Mouse (Mus musculus) gastrocnemius, adult 8-10 months (tissue): ENCODE measurements around the gene 5430419D17Rik. TPM values are rescaled to one million over a fixed set of nuclear protein-coding genes. Genes with fewer than 3 reads are reported as not detected.

Experiments
- DNase-seq, 2 experiments: peaks; one replicate each; pipeline ENCODE4 v3.0.0; 2022; ENCODE audit warnings: low spot score in 2 of 2
- total RNA-seq, 4 experiments: library from RNA; stranded (reverse); gene quantifications; 2 replicates each; pipeline ENCODE4 v1.2.4; 2022

The 5430419D17Rik gene
- total RNA-seq, 4 experiments from 2014 or later: not detected

DNA sequence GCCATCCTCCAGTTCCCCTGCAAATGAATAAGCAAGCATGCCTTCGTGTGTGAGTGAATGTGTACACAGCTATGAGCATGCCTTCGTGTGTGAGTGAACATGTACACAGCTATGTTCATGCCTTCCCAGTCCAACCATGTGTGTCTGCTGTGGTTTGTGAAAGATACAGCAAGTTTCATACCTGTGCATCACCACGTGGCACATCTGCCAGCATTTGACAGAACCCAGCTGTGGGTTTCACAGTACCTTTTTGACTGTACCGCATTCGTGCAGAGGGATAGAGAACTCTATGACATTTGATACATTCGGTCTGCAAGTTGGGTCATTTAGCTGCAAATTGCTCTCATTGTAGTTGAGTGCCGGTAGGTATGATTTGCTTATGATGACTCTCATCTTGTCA lies 140.3 kb downstream of the 5430419D17Rik start:
- no peak for DNase-seq

DNA sequence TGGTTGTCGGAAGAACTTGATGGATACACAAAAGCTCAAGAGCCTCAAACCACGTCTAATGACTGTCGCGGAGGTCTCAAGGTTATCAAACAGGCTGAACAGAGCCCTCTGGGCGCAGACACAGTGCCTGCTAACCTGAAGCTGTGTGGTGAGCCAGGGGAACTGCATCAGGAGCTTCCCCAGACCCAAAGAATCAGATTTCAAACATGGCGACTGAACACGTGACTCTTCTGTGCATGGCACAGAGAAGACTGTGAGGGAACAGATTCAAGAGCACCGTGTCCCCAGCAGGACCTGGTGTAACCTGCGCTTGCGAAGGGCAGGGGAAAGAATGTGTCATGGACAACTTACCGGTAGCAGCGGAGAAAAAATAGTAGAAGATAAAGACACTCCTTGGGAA lies 143.4 kb downstream of the 5430419D17Rik start:
- no peak for DNase-seq

DNA sequence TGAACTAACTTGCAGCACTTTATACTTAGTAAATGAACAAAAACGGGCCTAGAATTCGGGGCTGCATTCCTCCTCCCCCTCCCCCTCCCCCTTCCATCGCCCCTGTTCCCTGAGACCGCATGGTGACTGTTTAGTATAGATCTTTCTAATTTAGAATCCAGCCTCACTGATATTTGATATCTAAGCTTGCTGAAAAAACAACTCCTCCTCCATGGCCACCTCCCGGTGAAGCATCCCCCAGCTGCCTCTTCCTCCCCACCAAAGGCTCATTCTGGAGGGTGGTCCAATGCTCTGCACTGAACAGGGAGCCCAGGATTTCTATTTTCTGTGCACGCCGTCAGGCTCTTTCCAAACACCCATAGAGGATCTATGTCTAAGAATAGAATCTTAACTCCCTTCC lies 144.1 kb downstream of the 5430419D17Rik start:
- no peak for DNase-seq

DNA sequence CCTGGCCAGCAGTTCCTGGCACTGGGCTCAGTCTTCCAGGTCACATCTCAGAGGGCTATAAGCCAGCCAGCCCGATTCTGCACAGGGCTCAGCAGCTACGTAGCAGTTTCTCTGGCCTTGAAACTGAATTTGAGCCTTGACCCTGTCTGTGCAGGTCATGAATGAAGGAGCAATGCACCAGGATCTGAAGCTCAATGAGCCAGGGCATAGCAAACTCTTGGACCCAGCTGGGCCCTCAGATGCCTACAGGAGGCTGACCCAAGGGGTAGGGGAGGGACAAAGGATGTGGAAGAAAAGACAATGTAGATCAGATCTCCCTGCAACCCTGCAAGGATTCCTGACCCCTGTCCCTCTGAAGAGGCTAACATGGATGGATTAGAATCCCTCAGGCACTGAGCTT lies 148.0 kb downstream of the 5430419D17Rik start, which contains the start of gene Cuzd1:
Gene Cuzd1 (minus strand): TSS at position 101 of the 400 bp plus-strand sequence.
- no peak for DNase-seq

DNA sequence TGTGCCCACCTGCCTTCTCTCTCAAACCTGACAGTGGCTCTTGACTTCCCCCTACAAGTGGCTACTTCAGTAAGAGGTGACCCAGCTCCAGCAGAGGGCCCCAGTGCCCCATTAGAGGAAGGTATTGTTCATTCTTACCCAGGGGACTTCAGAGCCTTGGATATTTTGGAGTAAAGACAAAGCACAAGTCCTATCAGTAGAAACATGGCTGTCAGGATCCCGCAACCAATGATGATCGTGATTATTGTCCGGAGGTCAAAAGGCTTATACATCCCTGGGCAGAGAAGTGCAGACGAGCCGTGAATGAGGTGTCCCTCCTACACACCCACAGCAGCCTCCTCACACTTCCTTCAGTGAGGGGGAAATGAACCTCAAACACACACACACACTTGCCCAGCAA lies 152.9 kb downstream of the 5430419D17Rik start:
- DNase-seq: no peak

DNA sequence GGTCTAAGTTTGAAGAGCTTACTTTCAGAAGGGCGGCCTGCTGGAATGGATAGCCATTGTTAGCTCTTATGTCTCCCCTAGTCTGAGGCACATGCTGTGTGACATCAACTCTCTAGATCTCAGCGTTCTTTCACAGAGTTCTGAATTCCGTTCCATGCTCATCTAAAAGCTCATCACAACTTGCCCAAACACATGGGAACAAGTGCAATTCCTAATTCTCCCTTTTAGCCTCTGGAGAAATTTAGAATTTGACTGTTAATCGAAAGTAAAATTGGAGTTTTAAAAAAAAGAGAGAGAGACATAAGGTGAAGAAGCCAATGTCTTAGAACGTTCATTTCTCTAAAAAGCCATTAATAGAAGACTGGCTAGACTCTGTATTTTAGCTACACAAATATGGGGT lies 155.2 kb downstream of the 5430419D17Rik start, which contains the start of gene Fam24b:
Gene Fam24b (minus strand): TSS at position 101 of the 400 bp plus-strand sequence.
- DNase-seq: no peak

DNA sequence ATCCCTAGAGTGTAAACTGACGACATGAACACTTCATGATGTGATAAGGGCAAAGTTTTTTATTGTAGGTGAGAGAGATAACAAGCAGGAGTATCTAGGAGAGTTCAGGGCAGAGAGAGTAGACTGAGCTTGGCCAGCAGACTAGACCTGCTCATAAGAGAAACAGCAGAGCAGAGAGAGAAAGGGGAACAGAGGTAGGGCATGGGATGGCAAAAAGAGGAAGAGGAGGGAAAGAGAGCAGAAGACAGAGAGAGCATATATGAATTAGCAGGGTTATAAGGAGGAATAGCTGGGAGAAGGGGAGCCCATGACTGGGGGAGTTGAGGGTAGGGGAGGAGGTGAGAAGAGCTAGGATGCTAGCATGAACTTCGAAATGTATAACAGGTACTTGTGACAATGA lies 157.5 kb downstream of the 5430419D17Rik start:
- no peak for DNase-seq

DNA sequence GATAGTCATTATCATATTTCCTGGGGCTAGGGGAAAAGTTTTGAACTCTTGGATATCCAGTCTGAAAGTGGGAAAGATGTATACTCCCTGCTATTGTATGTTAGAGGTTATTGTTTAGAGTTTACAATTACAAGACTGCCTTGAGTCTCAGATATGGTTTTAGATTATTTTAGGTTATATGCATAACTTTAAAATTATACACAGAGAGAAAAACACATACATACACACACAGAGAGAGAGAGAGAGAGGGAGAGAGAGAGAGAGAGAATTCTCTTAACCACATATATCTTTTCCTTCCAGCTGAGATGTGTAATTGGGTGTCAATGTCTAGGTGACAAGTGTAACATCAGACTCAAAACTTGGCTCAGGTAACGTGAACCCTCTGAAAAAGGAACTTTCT lies 159.4 kb downstream of the 5430419D17Rik start, which contains the start of gene Fam24a:
Gene Fam24a (plus strand): TSS at position 301 of the 400 bp plus-strand sequence.
- no peak for DNase-seq

DNA sequence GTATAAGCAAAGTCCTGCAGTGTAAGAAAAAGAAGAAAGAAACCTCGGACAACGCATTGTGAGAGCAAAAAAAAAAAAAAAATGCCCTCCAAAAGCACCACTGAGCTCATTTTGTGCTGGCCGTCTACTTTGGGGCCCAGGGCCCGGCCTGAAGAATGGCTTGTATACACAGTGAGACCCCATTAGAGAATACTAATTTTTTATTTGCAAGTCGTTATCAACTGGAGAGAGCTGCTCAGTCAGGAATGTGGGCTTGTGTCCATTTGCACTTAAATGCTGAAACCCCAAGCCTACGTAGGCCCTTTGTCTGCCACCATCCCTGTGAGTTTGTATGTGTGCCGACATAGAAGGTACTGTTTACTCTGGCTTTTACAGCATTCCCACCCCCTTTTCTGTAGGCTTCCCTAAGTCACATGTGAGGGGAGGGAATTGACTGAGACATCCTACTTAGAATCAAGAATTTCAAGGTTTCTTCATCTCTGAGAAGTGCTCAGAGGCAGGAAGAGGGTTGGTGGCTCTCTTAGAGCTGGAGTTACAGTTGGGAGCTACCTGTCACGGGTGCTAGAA lies 163.4 kb downstream of the 5430419D17Rik start:
- DNase-seq: no peak

DNA sequence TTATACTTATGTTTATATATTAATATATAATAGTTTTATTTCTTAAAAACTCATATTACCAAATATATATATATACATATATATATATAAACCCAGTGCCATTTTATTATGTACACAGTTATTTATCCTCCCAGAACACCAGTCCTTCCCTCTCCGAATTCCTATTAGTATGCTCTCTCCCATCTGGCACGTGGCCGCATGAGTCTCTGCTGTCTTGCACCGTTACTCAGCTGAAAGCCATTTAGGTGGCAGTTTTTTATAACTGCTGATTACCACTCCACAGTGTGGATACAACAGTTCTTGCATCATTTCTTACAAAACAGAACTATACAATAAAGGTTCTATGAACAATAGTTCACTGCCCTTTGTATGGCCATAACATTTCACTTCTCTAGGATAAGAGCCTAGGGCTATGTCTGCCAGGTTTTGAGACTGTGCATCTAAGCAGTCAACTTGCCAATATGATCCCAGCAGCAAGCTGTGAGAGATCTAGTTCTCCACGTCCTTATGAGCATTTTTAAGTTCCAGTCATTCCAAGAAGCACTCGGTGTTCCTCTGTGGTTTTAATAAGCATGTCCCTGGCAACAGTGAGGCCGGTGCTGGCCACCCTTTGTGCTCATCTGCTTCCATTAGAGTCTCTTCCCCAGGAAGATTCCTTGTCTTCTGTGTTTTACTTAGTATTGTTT lies 171.8 kb downstream of the 5430419D17Rik start:
- no peak for DNase-seq

Other genes starting within 250 kb of the 5430419D17Rik start
- gene Htra1, start 238.3 kb upstream of the 5430419D17Rik start, total RNA-seq: 10 to 100 TPM; 33.9 to 51.0 (median 36.5) TPM
- gene Dmbt1, start 142.3 kb upstream of the 5430419D17Rik start, total RNA-seq: not detected
- not detected for gene 4933402N03Rik, start 28.1 kb upstream of the 5430419D17Rik start, total RNA-seq
- under 1 TPM; 0.63 to 0.99 (median 0.91) TPM for gene Cuzd1, start 147.9 kb downstream of the 5430419D17Rik start, total RNA-seq
- not detected for gene Fam24b, start 155.1 kb downstream of the 5430419D17Rik start, total RNA-seq
- gene Fam24a, start 159.5 kb downstream of the 5430419D17Rik start, total RNA-seq: not detected
- gene 2310057M21Rik, start 188.4 kb downstream of the 5430419D17Rik start, total RNA-seq: 10 to 100 TPM; 14.4 to 19.2 (median 16.4) TPM
- 10 to 100 TPM; 28.2 to 45.0 (median 39.4) TPM for gene Pstk, start 196.7 kb downstream of the 5430419D17Rik start, total RNA-seq
- 10 to 100 TPM; 28.3 to 38.2 (median 32.7) TPM for gene Ikzf5, start 236.1 kb downstream of the 5430419D17Rik start, total RNA-seq
- gene Acadsb, start 236.2 kb downstream of the 5430419D17Rik start, total RNA-seq: 100 to 1,000 TPM; 146 to 202 (median 176) TPM